Mouse (Mus musculus): ENCODE results near the gene Lrrc75a.

The Lrrc75a gene

GRCm38 (mm10) chr11:62615456-62615855 is 32.9 kb downstream of the Lrrc75a start:
- peak in 1 of 2 experiments; percentile 21 for DNase-seq

- peak; percentile 66 to 71 for DNase-seq
These were observed 33.4 kb downstream of the Lrrc75a start for GRCm38 (mm10) chr11:62614876-62615410.

- DNase-seq = peak; percentile 98 to 99
These were observed 34.5 kb downstream of the Lrrc75a start for GRCm38 (mm10) chr11:62613657-62614365.

GRCm38 (mm10) chr11:62612604-62613003 is 35.7 kb downstream of the Lrrc75a start:
- DNase-seq = peak; percentile 30 to 34

- no peak for DNase-seq
These were observed 38.0 kb downstream of the Lrrc75a start for GRCm38 (mm10) chr11:62610304-62610703.

GRCm38 (mm10) chr11:62608826-62609675 is 39.3 kb downstream of the Lrrc75a start:
- no peak for DNase-seq

- DNase-seq = no peak
These were observed 40.4 kb downstream of the Lrrc75a start for GRCm38 (mm10) chr11:62607952-62608201.

- DNase-seq = no peak
These were observed 41.0 kb downstream of the Lrrc75a start for GRCm38 (mm10) chr11:62607170-62607951.

GRCm38 (mm10) chr11:62606299-62607169 is 41.8 kb downstream of the Lrrc75a start:
- DNase-seq = peak; percentile 39 to 52

GRCm38 (mm10) chr11:62605619-62606298 is 42.6 kb downstream of the Lrrc75a start:
- DNase-seq = peak in 1 of 2 experiments; percentile 29

GRCm38 (mm10) chr11:62604886-62605618 is 43.3 kb downstream of the Lrrc75a start:
- DNase-seq = no peak

- no peak for DNase-seq
These were observed 44.1 kb downstream of the Lrrc75a start for GRCm38 (mm10) chr11:62604123-62604706.

- peak; percentile 36 to 52 for DNase-seq
These were observed 44.8 kb downstream of the Lrrc75a start for GRCm38 (mm10) chr11:62603312-62604056.

GRCm38 (mm10) chr11:62602619-62603311 is 45.6 kb downstream of the Lrrc75a start:
- DNase-seq = peak; percentile 98 to 99

GRCm38 (mm10) chr11:62601732-62602618 is 46.3 kb downstream of the Lrrc75a start:
- no peak for DNase-seq

- DNase-seq = no peak
These were observed 49.8 kb downstream of the Lrrc75a start for GRCm38 (mm10) chr11:62598571-62598970.

- no peak for DNase-seq
These were observed 56.3 kb downstream of the Lrrc75a start for GRCm38 (mm10) chr11:62591904-62592575.

Data from cerebellum, postnatal 10 days (tissue).